Mouse (Mus musculus) adrenal gland, adult 18-20 months (tissue): ENCODE results near the gene Mlkl. TPM values are rescaled to one million over a fixed set of nuclear protein-coding genes. Genes with fewer than 3 reads are reported as not detected.

Experiments used
- total RNA-seq, 2 experiments: library from RNA; stranded (reverse); gene quantifications; 1 replicate in 1 of 2; 2 replicates in 1 of 2; pipeline ENCODE4 v1.2.3; 2021

Mlkl gene
- total RNA-seq, 2 experiments from 2014 or later = 5.1 to 16.4 TPM

Other genes with a start within 250 kb of the Mlkl start
- gene Clec18a, start 245.8 kb downstream of the Mlkl start, total RNA-seq = not detected
- 10 to 100 TPM; 42.5 TPM for gene Pdpr, start 243.5 kb downstream of the Mlkl start, total RNA-seq
- gene Glg1, start 79.0 kb downstream of the Mlkl start, total RNA-seq = 100 to 1,000 TPM in 1 of 2 experiments, 10 to 100 TPM in 1; 97.6 to 124 TPM
- gene Rfwd3, start 38.0 kb downstream of the Mlkl start, total RNA-seq = 10 to 100 TPM; 30.8 to 54.7 TPM
- gene Fa2h, start 55.6 kb upstream of the Mlkl start, total RNA-seq = 10 to 100 TPM in 1 of 2 experiments, not detected in 1; 14.6 TPM
- gene Wdr59, start 183.9 kb upstream of the Mlkl start, total RNA-seq = 10 to 100 TPM in 1 of 2 experiments, 1 to 10 TPM in 1; 9.2 to 10.3 TPM
- gene Znrf1, start 197.9 kb upstream of the Mlkl start, total RNA-seq = 10 to 100 TPM; 31.0 to 36.3 TPM